Comparison of ENCODE assay signal across 7 mouse cellular contexts in the genomic region with DNA sequence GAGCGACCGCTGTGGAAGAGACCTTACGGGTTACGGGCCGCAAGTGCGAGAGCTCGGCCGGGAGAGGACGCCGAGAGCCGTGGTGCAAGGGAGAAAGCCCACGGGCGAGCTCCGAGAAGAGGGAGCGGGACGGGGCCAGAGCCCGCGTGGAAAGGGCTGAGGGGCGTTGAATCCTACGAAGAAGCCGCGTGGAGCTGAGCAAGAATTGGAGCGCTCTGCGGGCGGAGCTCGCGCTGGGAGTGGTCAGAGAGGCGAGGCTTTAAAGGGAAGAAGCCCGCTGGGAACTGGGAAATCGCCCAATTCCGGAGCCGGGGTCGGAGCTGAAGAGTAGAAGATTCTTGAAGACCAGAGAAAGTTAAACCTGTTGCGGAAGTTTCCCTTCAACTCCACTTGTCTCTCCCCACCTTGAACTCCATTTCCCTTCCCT. TPM values are rescaled to one million over a fixed set of nuclear protein-coding genes. Genes with fewer than 3 reads are reported as not detected.
DNase-seq lines count a peak whose midpoint lies in the region; ATAC-seq lines count a peak whose summit lies in the region.

No protein-coding gene starts in this region.

- intact Hi-C loops in left cerebral cortex, postnatal 10 days (cut with DNase I) = loop anchor here (5.0 kb wide), 2 partner anchors 101 to 231 kb away; no protein-coding TSS in a partner anchor

- no peaks in the 10 kb centered on the region for H3K36me3 ChIP-seq in forebrain, embryonic 16.5 days (ENCODE audit: control insufficient read depth, insufficient read depth)
- no peaks in the 10 kb centered on the region for H3K36me3 ChIP-seq in macrophage (ENCODE audit: inconsistent target)
- H3K36me3 ChIP-seq in stomach, embryonic 14.5 days (ENCODE audit: control insufficient read depth, insufficient read depth, low read length) = no peaks in the 10 kb centered on the region

- under 1% methylated on average over 34 of the region's 34 CpGs for WGBS in forebrain, embryonic 16.5 days
- under 1% methylated on average over 33 of the region's 34 CpGs for WGBS in macrophage (ENCODE audit: missing documents)
- WGBS in stomach, embryonic 14.5 days = under 1% methylated on average over 34 of the region's 34 CpGs

- peak overlapping the region; percentile 86 for H3K4me2 ChIP-seq in forebrain, embryonic 16.5 days (ENCODE audit: low read length)
- peak overlapping the region; percentile 81 for H3K4me2 ChIP-seq in stomach, embryonic 14.5 days (replicated peaks; ENCODE audit: low read depth, low read length)

- peaks cover 61% of the 10 kb centered on the region for H3K79me2 ChIP-seq in macrophage (ENCODE audit: inconsistent target)

- H3K9ac ChIP-seq in forebrain, embryonic 16.5 days (replicated peaks; ENCODE audit: low read depth, low read length) = peak overlapping the region; percentile 55
- H3K9ac ChIP-seq in stomach, embryonic 14.5 days (replicated peaks; ENCODE audit: low read depth, low read length) = peak overlapping the region; percentile 19

- peak; percentile 69 for DNase-seq in adipocyte (ENCODE audit: low spot score)
- DNase-seq in cerebellum, adult 11-12 months = peak; percentile 73
- DNase-seq in heart, postnatal 4 days = peak; percentile 76
- DNase-seq in left cerebral cortex, postnatal 10 days (ENCODE audit: extremely low spot score in 1 of 2, low spot score in 2 of 2) = peak; percentile 46 to 90

- no peak for ATAC-seq in forebrain, embryonic 16.5 days
- no peak for ATAC-seq in stomach, embryonic 14.5 days (ENCODE audit: insufficient number of reproducible peaks, insufficient read depth, low FRiP score, low read depth)

- H3K27ac ChIP-seq in forebrain, embryonic 16.5 days (ENCODE audit: low read length) = peak overlapping the region; percentile 66; the same call in 1 of the 2 replicates
- H3K27ac ChIP-seq in macrophage = peak overlapping the region; percentile 81
- H3K27ac ChIP-seq in stomach, embryonic 14.5 days (ENCODE audit: low read length) = peak overlapping the region; percentile 89

- peak overlapping the region; percentile 94 for H3K4me3 ChIP-seq in forebrain, embryonic 16.5 days (replicated peaks; ENCODE audit: low read length)
- peak overlapping the region; percentile 63 for H3K4me3 ChIP-seq in macrophage (ENCODE audit: inconsistent target)
- peak overlapping the region; percentile 71 for H3K4me3 ChIP-seq in stomach, embryonic 14.5 days (ENCODE audit: low read depth, low read length)

- H3K9me3 ChIP-seq in forebrain, embryonic 16.5 days (ENCODE audit: control insufficient read depth, low read length) = no peaks in the 10 kb centered on the region
- no peaks in the 10 kb centered on the region for H3K9me3 ChIP-seq in stomach, embryonic 14.5 days (ENCODE audit: control insufficient read depth, low read depth, low read length)

- no peaks in the 10 kb centered on the region for H3K27me3 ChIP-seq in forebrain, embryonic 16.5 days (replicated peaks; ENCODE audit: control insufficient read depth, insufficient read depth, low read length)
- no peaks in the 10 kb centered on the region for H3K27me3 ChIP-seq in stomach, embryonic 14.5 days (ENCODE audit: control insufficient read depth, insufficient read depth, low read length)

- peaks cover 27% of the 10 kb centered on the region for H3K4me1 ChIP-seq in forebrain, embryonic 16.5 days (replicated peaks; ENCODE audit: control insufficient read depth, insufficient read depth, low read length)
- peaks cover 33% of the 10 kb centered on the region for H3K4me1 ChIP-seq in stomach, embryonic 14.5 days (ENCODE audit: control insufficient read depth, insufficient read depth, low read length)

RNA-seq across cellular contexts. Expression of a gene that starts 0.4 kb away (rescaled TPM):
- polyA plus RNA-seq in forebrain, embryonic 16.5 days (2015; fragmentation: Nextera tagmentation; extraction: Ambion mirVana) = 1.7 and 3.0 TPM in 2 replicates
- 1 to 10 TPM; 1.2 to 1.8 TPM for total RNA-seq in heart, postnatal 4 days (2021)
- total RNA-seq in left cerebral cortex, postnatal 10 days (2021) = 1 to 10 TPM; 1.4 to 1.7 TPM
- 10 to 100 TPM in 10 of 26 experiments, 1 to 10 TPM in 16; 1.0 to 19.6 (median 5.3) TPM for total RNA-seq in macrophage (2018; cell fraction: chromatin; rRNA removed)
- total RNA-seq in macrophage (2018; cell fraction: cytosol; rRNA removed) = 10 to 100 TPM in 2 of 26 experiments, 1 to 10 TPM in 23, under 1 TPM in 1; 0.85 to 11.1 (median 3.3) TPM
- 10 to 100 TPM in 13 of 26 experiments, 1 to 10 TPM in 13; 2.0 to 33.8 (median 9.0) TPM for total RNA-seq in macrophage (2018; cell fraction: nucleus; rRNA removed)
- 1.5 to 5.9 TPM (median 2.1 TPM) in 3 replicates for polyA plus RNA-seq in macrophage (2018)
- 3.1 and 3.2 TPM in 2 replicates for polyA plus RNA-seq in stomach, embryonic 14.5 days (2014; fragmentation: Nextera tagmentation; extraction: Ambion mirVana)

RNA-seq across cellular contexts. Expression of a gene that starts 0.9 kb away (rescaled TPM):
- 29.2 and 35.1 TPM in 2 replicates for polyA plus RNA-seq in forebrain, embryonic 16.5 days (2015; fragmentation: Nextera tagmentation; extraction: Ambion mirVana)
- 10 to 100 TPM; 34.2 to 40.4 TPM for total RNA-seq in heart, postnatal 4 days (2021)
- total RNA-seq in left cerebral cortex, postnatal 10 days (2021) = 100 to 1,000 TPM; 137 TPM
- 1,000 to 10,000 TPM in 10 of 26 experiments, 100 to 1,000 TPM in 16; 400 to 1,386 (median 781) TPM for total RNA-seq in macrophage (2018; cell fraction: chromatin; rRNA removed)
- total RNA-seq in macrophage (2018; cell fraction: cytosol; rRNA removed) = 100 to 1,000 TPM in 25 of 26 experiments, 10 to 100 TPM in 1; 90.5 to 280 (median 160) TPM
- total RNA-seq in macrophage (2018; cell fraction: nucleus; rRNA removed) = 100 to 1,000 TPM; 247 to 710 (median 458) TPM
- 107 to 111 TPM (median 110 TPM) in 3 replicates for polyA plus RNA-seq in macrophage (2018)
- 22.8 and 24.5 TPM in 2 replicates for polyA plus RNA-seq in stomach, embryonic 14.5 days (2014; fragmentation: Nextera tagmentation; extraction: Ambion mirVana)
